Mouse (Mus musculus) mouse embryonic stem cell (cell line): ENCODE data around the gene Vmn1r218.
"Not testable (repeated sequence)": the region's sequence is repeated elsewhere in the genome, so short reads cannot be mapped to it uniquely, and the experiment has no call there.

Experiments used
- in situ Hi-C, 2 experiments: fragments of 300-500 bp; cut with MboI; formaldehyde crosslinking; loops; 1 replicate in 1 of 2; 3 replicates in 1 of 2; pipeline ENCODE4 v1.14.3; 2019 to 2020; ENCODE audit warnings: low sequenced_read_pairs in 2 of 2, low pct_unique_long_range_greater_than_20kb in 1 of 2, mixed read lengths in 1 of 2; ENCODE audit not compliant: unreplicated experiment in 1 of 2

The Vmn1r218 gene

DNA sequence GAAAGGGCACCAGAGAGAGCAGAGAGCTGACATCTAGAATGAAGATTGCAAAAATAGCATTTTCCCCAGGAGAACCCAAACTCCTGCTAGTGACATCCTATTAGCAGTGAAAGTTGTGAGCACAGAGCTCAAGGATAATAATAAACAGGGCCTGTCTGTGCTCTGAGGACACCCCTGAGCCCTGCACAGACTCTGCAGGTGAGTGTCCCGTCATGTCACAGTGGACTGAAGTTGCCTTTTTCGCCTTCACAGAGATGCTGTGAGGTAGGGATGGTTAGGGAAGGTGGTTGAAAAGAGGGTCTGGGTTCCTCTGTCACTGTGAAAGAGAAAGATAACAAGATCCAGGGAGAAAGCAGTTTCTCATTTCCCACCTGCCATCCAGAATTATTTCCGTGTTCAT lies at the start of gene Vmn1r218:
Gene Vmn1r218 (plus strand): TSS at position 57 of the 400 bp plus-strand sequence.
- in situ Hi-C loops: no loop called here

DNA sequence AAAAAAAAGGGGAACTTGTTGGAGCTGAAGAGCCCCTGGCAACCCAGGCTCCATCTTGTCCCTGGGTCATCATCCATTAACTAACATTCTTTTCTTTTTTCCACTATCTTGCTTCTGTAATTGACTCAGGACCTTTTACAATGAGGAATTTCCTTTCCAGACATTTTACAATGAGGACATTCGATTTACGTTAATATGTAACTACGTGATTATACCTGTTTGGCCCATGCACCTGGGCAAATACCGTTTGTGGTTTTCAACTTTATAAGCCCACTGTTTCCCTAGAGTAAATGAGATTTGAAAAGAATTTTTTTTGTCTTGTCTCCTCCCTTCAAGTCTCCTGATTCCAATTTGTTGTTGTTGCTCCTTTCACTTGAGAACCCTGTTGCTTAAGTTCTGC lies 38.6 kb upstream of the Vmn1r218 start:
- in situ Hi-C loops: no loop called here

DNA sequence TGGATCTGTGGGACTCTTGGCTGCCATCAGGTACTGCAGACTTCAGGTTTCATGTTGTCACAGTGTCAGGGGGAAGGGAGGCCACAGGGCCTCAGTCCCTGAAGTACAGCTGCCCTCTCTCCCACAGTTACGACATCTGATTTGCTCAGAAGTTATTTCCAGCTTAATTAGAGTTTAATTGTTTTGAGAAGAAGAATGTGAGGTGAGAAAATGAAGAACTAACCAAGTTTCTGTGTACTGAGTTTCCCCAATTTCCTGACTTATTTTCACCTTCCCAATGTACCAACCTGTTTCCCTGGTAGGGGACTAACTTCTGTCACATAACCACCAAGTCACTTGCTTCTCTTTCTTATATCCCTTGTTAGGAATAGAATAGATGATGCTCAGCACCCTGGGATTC lies 14.8 kb upstream of the Vmn1r218 start, which contains the start of gene Vmn1r217:
Gene Vmn1r217 (minus strand): TSS at position 101 of the 400 bp plus-strand sequence.
- in situ Hi-C loops: not testable (repeated sequence)

DNA sequence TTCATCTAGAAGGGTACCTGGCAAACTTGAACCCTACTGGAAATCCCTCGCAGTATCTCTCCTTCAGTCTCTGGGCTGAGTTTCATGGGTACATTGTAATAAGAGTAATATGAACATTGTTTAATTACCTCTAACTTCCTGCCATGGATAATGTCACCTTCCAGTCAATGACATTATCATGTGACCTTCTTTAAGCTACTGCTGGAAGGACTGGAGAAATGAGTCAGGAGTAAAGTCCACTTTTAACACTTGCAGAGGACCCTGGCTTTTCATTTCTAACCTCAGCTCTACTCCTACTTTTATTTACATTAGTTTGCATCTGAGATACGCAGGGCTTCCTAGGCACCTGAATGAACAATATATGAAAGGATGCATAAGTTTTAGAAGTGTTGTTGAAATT lies 12.3 kb upstream of the Vmn1r218 start:
- in situ Hi-C loops: no loop called here

DNA sequence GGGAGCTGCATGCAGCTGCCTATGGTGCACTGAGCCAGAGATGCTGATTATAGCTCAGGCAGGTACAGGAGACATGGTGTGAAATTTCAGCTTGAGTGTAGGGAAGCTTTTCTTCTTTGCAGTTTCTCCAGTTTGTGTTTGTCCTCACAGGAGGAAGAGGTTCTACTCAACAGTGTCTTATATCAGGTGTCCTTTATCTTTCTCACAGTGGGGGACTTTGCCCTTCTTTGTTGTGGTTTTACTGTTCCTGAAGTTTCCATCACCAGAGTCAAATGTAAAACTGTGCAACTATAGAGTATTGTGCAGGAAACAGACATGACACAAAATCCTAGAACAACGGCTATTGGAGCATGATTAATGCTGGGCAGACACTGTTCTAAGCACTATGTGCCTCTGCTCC lies 546 bp downstream of the Vmn1r218 start:
- in situ Hi-C loops: no loop called here

DNA sequence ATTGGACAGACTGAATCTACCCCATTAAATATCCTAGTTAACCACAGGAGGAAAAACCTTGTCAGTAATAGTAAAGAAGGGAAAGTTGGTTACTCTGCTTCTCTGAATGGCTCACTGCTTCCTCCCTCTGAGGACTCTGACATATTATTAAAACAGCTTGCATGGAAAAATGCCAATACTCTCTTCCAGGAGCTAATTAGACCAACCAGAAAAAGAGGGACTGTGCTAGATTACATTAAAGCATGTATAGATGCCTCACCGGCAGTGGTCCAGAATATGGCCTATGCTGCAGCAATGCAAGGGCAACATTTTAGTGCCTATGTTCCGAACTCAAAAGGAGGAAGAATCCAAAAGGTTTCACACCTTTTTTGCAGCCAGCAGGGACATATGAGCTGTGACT lies 5.9 kb downstream of the Vmn1r218 start:
- in situ Hi-C loops: no loop called here

DNA sequence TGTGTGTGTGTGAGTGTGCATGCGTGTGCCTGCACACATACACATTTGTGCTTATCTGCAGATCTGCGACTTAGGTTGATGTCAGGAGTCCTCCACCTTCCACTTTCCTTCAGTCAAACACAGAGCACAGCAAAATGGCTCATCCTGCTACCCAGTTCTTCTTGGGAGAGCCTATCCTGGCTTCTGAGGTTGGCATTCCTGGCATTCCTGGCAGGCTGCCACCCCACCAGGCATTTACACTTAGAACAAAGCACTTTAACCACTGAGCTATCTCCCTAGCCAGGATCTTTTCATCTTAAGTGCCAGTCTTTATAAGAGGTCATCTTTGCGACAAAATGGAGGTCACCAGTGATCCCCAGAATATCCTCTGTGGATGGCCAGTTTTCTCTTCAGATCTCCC lies 24.9 kb downstream of the Vmn1r218 start:
- in situ Hi-C loops: no loop called here

DNA sequence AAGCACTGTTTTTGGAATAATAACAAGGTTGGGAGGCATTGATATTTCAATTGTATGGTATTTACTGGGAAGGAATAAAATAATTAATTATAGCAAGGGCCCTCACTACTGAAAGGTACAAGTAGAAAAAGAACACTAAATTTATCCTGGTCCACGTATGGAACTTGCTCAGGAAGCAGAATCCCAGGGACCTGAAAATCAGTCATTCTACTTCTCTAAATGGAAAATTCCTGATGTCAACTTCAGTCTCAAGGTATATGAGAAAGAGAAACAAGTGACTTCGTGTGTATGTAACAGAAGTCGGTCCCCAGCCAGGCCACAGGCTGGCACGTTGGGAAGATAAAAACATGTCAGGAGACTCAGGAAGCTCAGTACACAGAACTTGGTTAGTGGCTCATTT lies 26.1 kb downstream of the Vmn1r218 start, which contains the start of gene Vmn1r219:
Gene Vmn1r219 (plus strand): TSS at position 301 of the 400 bp plus-strand sequence.
- in situ Hi-C loops: no loop called here

DNA sequence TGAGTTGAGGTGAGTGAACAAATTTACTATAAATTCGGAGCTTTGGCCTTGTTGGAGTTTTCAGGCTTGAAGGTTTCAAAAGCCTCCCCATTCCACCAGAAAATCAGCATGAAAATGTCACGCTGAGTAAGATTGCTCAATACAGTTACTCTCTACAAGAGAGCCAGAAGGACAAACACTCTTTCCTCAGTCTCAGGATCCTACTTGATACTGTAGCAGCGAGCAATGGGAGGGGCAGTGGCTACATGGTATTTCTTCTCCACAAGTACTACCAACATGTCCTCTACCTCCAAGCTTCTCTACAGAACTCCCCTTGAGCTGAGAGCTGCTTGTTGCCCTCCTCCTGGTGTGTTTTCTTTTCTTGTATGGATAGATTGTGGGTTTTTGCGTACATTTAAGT lies 33.5 kb downstream of the Vmn1r218 start:
- in situ Hi-C loops: not testable (repeated sequence)

DNA sequence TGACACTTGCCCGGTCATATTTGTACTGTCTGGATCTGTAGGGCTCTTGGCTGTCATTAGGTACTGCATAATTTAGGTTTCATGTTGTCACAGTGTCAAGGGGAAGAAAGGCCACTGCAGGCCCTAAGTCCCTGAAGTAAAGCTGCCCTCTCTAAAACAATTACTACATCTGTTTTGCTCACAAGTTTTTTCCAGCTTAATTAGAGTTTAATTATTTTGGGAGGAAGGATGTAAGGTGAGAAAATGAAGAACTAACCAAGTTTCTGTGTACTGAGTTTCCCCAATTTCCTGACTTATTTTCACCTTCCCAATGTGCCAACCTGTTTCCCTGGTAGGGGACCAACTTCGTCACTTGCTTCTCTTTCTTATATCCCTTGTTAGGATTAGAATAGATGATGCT lies 54.9 kb downstream of the Vmn1r218 start, which contains the start of gene Vmn1r220:
Gene Vmn1r220 (minus strand): TSS at position 101 of the 400 bp plus-strand sequence.
- in situ Hi-C loops: no loop called here
